Mouse (Mus musculus): ENCODE measurements at regions not wholly inside any gene's neighbourhood (a gene's known extent, or its start where the extent isn't known, plus 50 kb on each side); places are given as distances from the start of the nearest gene placed in this dataset.
"Not testable (repeated sequence)": the region's sequence is repeated elsewhere in the genome, so short reads cannot be mapped to it uniquely, and the experiment has no call there.

- no peak for DNase-seq (ENCODE audit: low read depth)
Measured at GRCm38 (mm10) chrX:77307374-77307773, 203.4 kb upstream of the Tbl1x start.

DNA sequence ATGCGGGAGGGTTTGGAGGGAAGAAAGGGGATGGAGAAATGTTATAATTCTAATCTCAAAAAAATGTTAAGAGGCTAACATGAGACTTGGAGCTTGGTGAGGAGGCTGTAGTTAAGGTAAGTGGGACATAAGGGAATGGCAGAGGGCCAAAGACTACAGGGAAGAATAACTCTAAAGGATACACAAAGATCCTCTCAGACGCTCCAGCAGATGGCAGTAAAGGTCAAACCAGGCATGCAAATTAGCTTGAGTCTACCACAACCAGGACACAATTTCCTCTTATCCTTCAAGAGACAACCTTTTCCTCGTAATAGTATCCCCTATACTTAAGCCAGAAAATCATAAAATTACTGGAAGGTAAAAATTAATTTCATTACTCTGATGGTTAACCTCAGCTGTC, 196.4 kb upstream of the Tbl1x start:
- peak; percentile 5 for DNase-seq (ENCODE audit: low read depth)

GRCm38 (mm10) chrX:77323644-77324043, 187.2 kb upstream of the Tbl1x start:
- DNase-seq (ENCODE audit: low read depth) = no peak

- no peak for DNase-seq (ENCODE audit: low read depth)
Measured at GRCm38 (mm10) chrX:77353181-77353580, 157.6 kb upstream of the Tbl1x start.

- DNase-seq (ENCODE audit: low read depth) = no peak
Measured at GRCm38 (mm10) chrX:77360551-77360950, 150.3 kb upstream of the Tbl1x start.

DNA sequence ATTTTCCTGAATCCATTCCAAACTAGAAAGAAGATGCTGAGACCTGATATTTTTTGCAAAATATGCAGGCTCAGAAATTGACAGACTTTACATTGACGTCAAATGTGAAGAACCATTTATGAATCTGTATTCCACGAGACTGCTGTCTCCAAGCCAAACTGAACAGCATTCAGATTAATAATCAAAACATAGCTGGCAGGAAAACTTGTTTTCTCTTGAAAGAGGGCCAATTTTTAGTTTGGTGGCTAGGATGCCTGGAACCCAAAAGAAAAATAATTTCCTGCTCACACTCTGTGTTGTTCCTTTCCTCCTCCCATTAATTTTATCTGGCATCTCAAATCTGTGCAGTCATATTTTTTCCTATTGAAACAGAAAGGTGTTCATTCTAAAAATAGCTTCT, 149.7 kb upstream of the Tbl1x start:
- no peak for DNase-seq (ENCODE audit: low read depth)

GRCm38 (mm10) chrX:77363657-77364056, 147.2 kb upstream of the Tbl1x start:
- DNase-seq (ENCODE audit: low read depth) = no peak

- DNase-seq (ENCODE audit: low read depth) = no peak
Measured at GRCm38 (mm10) chrX:77367351-77367750, 143.5 kb upstream of the Tbl1x start.

DNA sequence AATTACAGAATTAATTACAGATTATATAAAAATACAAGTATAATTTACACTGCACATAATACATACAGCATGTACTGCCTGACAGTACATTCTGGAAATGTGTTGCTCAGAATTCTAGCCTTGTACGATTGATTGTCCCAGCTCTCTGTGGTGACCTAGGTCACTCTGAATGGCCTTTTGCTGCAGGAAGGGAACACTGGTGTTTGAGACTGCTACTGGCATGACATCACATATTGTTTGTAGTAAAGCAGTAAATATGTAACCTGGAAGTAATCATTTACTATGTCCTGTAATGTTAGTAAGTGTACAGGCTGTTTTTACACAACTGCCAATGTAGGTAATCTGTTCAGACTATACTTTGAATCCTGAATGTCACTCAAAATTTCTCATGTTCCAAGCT, 123.5 kb upstream of the Tbl1x start:
- DNase-seq (ENCODE audit: low read depth) = no peak

DNA sequence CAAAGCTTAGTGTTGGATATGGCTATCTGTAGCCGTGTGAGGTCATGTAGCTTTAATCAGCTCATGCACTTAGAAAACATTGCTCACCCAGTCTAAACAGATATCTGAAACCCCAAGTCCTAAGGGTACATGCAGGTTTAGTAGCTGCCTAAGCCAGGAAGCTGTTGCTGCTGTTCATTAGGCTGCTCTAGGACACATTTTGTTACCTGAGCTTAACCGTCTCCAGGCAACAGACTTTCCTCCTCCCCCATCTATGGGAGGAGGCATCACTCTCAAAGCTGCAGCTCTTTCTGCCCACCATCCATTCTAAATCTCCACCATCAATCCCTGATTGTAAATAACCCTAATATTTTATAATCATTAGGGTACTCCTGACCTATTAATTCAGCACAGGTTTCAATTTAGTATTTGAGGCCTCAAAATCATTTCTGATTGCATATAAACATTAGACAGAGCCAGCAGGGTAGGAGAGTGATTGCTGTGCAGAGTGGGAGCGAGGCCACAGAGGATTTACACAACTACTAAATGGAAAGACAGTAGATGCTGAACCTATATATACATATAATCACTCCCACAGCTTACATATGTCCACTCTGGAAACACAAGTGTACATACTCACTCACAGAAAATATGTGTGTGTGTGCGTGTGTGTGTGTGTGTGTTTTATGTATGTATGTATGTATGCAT, 118.9 kb upstream of the Tbl1x start:
- DNase-seq (ENCODE audit: low read depth) = no peak

DNA sequence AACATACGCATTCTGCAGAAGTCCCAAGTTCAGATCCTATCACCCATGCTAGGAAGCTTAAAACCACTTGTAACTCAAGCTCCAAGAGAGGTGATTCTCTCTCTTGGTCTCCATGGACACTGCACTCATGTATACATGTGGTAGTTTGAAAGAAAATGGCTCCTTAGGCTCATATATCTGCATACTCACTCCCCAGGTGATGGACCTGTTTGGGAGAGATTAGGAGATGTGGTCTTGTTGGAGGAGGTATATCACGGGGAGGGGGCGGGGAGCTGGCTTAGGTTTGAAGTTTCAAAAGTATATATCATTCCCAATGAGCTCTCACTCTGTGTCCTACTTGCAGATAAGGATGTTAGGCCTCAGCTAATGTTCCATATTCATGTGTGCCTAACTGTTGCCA, 103.9 kb upstream of the Tbl1x start:
- no peak for DNase-seq (ENCODE audit: low read depth)

DNA sequence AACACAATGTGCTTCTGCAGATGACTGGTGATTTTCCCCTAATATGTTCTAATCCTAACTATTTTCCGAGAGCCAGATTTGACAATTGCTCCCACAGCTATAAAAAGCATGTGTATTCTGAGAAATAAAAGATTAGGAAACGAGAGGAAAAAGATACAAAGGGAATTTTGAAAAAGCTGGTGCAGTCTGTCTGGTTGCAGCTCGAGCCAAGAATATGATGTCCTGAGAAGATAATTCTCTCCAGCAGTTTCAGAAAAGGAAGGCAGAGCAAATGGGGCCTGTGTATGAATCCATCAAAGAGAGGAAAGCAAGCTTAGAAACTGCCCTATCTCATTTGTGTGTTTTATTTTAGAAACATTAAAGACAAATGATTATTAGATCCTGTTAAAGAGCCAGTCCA, 102.9 kb upstream of the Tbl1x start:
- no peak for DNase-seq (ENCODE audit: low read depth)

GRCm38 (mm10) chrX:77409370-77409769, 101.4 kb upstream of the Tbl1x start:
- no peak for DNase-seq (ENCODE audit: low read depth)

- DNase-seq (ENCODE audit: low read depth) = no peak
Measured at GRCm38 (mm10) chrX:77410812-77411211, 100.0 kb upstream of the Tbl1x start.

DNA sequence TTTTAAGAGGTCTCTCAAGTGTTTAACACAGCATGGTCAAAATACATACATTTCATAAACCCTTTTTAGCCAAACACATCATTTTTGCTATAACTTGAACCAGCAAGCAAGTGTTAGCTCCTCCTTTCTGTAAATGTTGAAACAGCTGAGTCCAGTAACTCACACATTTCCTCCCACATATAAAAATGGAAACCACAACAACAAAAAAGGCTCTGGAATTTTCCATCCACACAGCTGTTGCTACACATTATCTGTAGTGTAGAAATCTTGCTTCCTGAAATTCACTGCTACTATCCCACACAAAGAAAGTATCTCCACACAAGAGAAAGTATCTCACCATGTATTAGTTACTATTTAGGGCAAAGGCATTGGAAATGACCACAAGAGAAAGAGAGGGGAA, 96.7 kb upstream of the Tbl1x start:
- DNase-seq (ENCODE audit: low read depth) = no peak

DNA sequence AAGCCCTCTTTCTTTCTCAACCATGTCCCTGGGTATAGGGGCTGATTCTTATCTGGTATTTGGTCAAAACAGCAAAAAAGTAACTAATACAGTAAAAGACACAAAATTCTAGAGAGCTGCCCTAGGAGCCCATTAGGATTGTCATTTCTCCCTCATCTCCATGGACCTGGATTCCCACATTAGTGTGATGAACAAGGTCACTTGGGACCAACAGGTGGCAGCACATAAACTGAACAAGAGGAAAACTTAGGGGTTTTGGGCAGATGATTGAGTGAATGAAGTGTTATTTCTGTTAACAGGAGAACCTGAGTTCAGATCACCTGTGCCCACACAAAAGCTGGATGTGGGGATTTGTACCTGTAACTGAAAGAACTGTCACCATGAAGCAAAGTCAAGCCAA, 93.0 kb upstream of the Tbl1x start:
- no peak for DNase-seq (ENCODE audit: low read depth)

DNA sequence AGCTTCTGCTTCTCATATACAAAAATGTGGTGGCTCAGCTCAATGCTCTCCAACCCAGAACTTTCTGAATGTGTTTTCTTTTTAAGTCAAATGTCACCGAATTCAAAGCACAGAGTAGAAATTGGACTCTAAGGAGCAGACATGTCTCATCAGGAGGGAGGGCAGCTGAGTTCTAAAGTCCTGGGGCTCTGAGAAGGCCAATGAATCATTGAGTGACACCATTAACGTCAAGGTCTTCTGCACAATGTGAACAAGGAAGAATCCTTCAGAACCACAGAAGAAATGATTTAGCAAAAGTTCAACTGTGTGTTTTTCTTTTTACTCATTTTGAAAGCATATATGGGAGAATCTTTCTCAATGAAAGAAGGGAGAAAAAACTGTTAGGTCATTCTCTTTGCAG, 88.6 kb upstream of the Tbl1x start:
- no peak for DNase-seq (ENCODE audit: low read depth)

GRCm38 (mm10) chrX:77424792-77425727, 85.8 kb upstream of the Tbl1x start:
- no peak for DNase-seq (ENCODE audit: low read depth)

GRCm38 (mm10) chrX:77425728-77426102, 85.1 kb upstream of the Tbl1x start:
- not testable (repeated sequence) for DNase-seq (ENCODE audit: low read depth)

DNA sequence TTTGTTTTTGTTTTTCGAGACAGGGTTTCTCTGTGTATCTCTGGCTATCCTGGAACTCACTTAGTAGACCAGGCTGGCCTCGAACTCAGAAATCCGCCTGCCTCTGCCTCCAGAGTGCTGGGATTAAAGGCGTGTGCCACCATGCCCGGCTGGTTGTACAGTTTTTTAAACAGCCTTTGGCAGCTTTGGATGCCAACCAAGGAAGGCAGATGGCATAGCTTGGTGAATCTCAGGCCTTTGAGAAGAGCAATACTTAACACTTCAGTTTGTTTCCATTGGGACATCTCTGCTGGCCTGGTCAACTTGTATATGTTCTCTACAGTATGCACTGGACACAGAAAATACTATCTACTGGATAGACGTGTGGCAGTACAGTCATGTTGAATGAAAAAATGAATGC, 84.0 kb upstream of the Tbl1x start:
- DNase-seq (ENCODE audit: low read depth) = not testable (repeated sequence)

DNA sequence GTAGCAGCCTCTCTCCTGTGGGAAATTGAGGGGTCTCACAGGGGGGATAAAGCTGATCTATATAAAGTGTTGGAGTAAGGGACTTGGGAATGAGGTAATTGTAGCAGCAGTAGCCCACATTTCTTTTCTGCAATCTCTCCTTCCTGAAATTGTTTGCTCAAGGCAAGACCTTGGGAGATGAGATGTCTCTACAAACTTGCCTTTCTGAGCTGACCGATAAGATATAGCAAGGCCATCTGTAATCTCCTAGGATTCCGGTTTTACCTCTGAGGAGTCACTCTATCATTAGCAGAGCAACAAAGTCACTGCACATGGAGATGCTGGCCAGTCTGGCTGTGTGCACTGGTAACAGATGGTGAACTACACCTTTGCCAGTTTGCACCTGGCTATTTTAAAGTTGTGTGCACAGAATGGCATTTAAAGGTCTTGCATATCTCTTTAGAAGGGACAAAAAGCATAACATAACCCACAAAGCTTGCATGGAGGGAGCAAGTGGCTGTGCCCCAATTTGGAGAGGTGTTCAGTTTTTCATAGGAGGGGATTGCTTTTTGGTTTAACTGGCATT, 78.7 kb upstream of the Tbl1x start:
- DNase-seq (ENCODE audit: low read depth) = no peak

DNA sequence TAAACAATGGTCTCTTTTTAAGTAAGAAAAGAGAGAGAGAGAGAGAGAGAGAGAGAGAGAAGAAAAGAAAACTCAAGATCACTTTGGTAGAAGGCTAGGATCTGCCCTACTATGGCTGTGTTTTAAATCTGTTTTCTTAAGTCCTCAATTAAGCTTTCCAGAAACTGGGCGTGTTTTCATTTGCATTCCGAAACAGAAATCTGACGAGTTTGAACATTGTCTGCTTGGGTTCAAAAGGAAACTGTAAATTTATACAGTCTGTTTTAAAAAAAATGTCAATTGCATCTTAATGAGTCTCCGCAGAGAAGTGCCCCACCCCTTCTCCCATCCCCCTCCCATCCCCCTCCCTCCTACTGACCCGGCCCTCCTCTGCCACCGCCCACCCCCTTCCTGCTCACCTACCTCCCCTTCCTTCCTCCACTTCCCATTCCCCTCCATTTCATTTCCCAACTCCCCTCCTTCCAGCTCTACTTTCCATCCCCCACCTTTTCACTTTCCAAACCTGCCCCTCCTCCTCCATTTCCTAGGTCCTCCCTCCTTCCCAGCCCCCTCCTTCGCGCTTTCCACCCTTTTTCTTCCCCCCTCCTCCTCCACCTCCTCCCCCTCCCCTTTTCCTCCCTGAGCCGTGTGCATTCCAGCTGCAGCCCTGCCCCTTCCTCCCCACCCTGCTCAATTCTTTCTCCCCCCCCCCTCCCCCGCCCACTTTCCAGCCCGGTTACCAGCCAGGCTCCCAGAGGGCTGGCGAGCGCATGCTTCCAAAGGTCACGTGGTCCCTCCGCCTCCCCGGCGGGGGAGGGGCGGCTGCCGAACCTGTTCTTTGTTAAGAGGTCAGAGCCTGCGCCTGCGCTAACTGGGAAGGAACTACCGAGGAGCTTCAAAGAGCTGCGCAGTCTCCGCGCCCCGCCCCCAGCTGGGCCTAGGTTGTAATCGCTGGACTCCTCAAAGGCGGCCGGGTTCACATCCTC, 77.7 kb upstream of the Tbl1x start:
- DNase-seq (ENCODE audit: low read depth) = peak; percentile 78

Data from c-Kit-positive CD71-negative TER-119-negative erythroid progenitor cells, embryonic 14.5 days (primary cell).